Mouse (Mus musculus): ENCODE data around the gene Lef1. TPM values are rescaled to one million over a fixed set of nuclear protein-coding genes. Genes with fewer than 3 reads are reported as not detected.

The Lef1 gene
- polyA plus RNA-seq, 1 experiment = 4.3 TPM

DNA sequence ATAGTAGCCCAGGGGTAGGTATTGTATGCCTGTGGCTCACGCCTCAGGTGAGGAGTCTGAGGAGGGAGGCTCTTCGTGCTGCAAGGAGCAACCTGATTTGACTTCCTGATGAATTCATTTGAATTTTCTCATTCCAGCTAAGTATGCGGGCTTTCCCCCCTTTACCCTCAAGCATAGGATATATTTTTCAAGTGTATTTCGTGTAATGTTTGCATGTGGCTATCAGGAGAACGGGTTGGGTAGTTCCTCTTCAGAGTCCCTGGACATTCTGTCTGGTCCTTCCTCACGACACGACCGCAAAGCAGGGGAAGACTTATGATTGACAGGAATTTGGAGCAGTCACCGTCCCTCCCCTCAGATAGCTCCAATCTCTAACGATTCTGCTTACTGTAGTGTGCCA, 9.2 kb downstream of the Lef1 start:
- no peak overlapping the region for H3K4me3 ChIP-seq (replicated peaks; ENCODE audit: control insufficient read depth, low read depth, low read length)
- TF ChIP-seq CTCF (IDR thresholded peaks at IDR 0.05; ENCODE audit: control insufficient read depth, insufficient read depth, low read length) (no peak), POLR2A (IDR thresholded peaks at IDR 0.05; ENCODE audit: borderline replicate concordance, control insufficient read depth, low read depth, low read length) (no peak)
- H3K27ac ChIP-seq (ENCODE audit: control insufficient read depth, insufficient read depth, low read depth, low read length, poor library complexity) = no peak overlapping the region
- WGBS = 68% methylated on average over 10 of the region's 10 CpGs
- H3K4me1 ChIP-seq (ENCODE audit: control insufficient read depth, insufficient read depth, low read length) = no peaks in the 10 kb centered on the region

DNA sequence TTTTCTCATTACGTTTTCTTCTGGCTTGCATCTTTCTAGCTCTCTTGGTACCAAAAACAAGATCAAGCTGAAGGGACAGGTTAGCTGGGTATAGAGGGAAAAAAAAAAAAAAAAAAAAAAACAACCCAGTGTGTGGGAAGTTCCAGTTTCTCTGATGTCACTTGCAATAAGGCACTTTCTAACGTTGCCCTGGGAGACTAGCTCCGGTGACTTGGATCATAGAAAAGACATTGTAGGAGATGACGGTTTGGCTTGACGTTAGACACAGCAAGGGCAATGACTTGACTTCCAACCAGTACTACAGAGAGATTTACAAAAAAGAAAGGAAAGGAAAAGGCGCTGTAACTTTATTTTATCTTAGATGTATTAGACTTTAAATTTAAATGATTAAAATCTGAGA, 13.2 kb downstream of the Lef1 start:
- Histone ChIP-seq H3K4me3 (replicated peaks; ENCODE audit: control insufficient read depth, low read depth, low read length) (no peak overlapping the region), H3K4me1 (ENCODE audit: control insufficient read depth, insufficient read depth, low read length) (no peaks in the 10 kb centered on the region), H3K27ac (ENCODE audit: control insufficient read depth, insufficient read depth, low read depth, low read length, poor library complexity) (no peak overlapping the region)
- WGBS = 90% methylated on average over 6 of the region's 6 CpGs
- no peak for TF ChIP-seq POLR2A (IDR thresholded peaks at IDR 0.05; ENCODE audit: borderline replicate concordance, control insufficient read depth, low read depth, low read length)
- TF ChIP-seq CTCF (IDR thresholded peaks at IDR 0.05; ENCODE audit: control insufficient read depth, insufficient read depth, low read length) = no peak

DNA sequence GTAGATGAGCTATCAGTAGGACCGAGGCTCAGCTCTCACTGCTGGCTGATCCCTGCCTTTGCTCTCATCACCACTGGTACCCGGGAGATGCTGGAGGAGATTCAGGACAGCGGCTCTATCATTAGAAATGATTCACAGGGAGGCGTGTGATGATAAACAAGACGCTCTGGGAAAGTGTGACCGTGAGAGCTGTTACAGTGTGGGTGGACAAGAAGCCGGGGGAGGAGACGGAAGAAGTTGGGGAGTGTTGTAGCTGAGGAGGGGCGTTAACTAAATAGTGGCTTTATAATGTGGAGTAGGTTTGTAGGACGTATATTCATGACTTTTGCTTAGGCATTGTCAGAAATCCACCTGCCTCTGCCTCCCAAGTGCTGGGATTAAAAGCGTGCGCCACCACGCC, 15.6 kb downstream of the Lef1 start:
- 84% methylated on average over 13 of the region's 13 CpGs for WGBS
- H3K4me1 ChIP-seq (ENCODE audit: control insufficient read depth, insufficient read depth, low read length) = no peaks in the 10 kb centered on the region
- no peak overlapping the region for H3K27ac ChIP-seq (ENCODE audit: control insufficient read depth, insufficient read depth, low read depth, low read length, poor library complexity)
- H3K4me3 ChIP-seq (replicated peaks; ENCODE audit: control insufficient read depth, low read depth, low read length) = no peak overlapping the region
- TF ChIP-seq CTCF (IDR thresholded peaks at IDR 0.05; ENCODE audit: control insufficient read depth, insufficient read depth, low read length) = no peak
- TF ChIP-seq POLR2A (IDR thresholded peaks at IDR 0.05; ENCODE audit: borderline replicate concordance, control insufficient read depth, low read depth, low read length) = no peak

DNA sequence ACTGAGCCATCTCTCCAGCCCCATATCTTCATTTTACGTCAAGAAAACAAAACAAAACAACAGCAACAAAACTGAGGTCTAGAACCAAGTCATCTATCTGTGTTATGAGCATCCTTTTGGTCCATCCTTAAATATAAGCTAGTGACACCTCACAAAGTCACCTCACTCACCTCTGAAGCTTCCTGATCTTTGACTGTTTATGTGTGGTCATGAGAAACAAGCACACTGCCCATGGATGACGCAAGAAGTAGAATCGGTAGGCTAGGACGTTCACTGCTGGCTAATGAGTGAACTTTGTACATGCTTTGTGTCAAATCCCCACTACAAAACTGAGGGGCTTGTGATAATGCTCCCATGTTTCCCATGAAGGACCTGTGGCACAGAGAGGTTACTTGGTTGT, 16.2 kb downstream of the Lef1 start:
- Histone ChIP-seq H3K4me1 (ENCODE audit: control insufficient read depth, insufficient read depth, low read length) (no peaks in the 10 kb centered on the region), H3K27ac (ENCODE audit: control insufficient read depth, insufficient read depth, low read depth, low read length, poor library complexity) (no peak overlapping the region), H3K4me3 (replicated peaks; ENCODE audit: control insufficient read depth, low read depth, low read length) (no peak overlapping the region)
- TF ChIP-seq POLR2A (IDR thresholded peaks at IDR 0.05; ENCODE audit: borderline replicate concordance, control insufficient read depth, low read depth, low read length) (no peak), CTCF (IDR thresholded peaks at IDR 0.05; ENCODE audit: control insufficient read depth, insufficient read depth, low read length) (no peak)
- 84% methylated on average over 4 of the region's 4 CpGs for WGBS

DNA sequence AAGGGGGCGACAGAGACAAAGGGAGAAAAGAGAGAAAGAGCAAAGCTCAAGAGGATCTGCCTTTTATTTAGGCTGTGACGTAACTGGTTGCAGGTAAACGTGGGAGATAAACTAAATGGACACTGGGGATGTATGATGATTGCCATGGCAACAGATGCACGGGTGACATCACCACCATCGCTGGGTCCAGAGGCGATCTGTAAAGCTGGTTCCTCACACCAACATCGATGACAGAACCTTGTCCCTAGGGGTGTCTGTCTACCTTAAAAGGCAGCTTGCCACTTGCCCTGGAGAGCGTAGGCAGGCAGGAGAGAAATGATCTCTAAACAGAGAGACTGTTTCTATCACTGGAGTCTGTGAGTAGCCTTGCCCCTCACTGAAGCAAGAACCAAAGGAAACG, 23.7 kb downstream of the Lef1 start:
- WGBS = 79% methylated on average over 9 of the region's 9 CpGs
- no peaks in the 10 kb centered on the region for H3K4me1 ChIP-seq (ENCODE audit: control insufficient read depth, insufficient read depth, low read length)
- TF ChIP-seq POLR2A (IDR thresholded peaks at IDR 0.05; ENCODE audit: borderline replicate concordance, control insufficient read depth, low read depth, low read length) (no peak), CTCF (IDR thresholded peaks at IDR 0.05; ENCODE audit: control insufficient read depth, insufficient read depth, low read length) (no peak)
- no peak overlapping the region for H3K4me3 ChIP-seq (replicated peaks; ENCODE audit: control insufficient read depth, low read depth, low read length)
- no peak overlapping the region for H3K27ac ChIP-seq (ENCODE audit: control insufficient read depth, insufficient read depth, low read depth, low read length, poor library complexity)

DNA sequence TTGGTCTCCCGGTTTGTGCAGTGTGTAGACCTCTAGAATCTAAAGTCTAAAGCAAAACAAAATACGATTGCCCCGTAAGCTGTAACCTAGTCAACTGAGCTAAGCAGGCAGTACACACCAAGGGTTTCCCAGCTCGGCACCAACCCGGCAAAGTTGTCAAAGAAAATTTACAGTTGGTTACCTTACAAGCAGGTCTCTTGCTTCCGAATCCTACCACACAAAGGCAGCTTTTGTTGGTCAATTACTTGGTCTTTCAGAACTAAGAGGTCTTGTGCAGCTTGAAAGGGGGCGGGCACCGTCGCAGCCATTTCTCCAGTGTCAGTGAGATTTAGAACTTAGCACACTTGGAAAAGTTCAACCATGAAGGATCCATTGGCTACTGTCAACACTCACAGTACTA, 25.2 kb downstream of the Lef1 start:
- H3K27ac ChIP-seq (ENCODE audit: control insufficient read depth, insufficient read depth, low read depth, low read length, poor library complexity) = no peak overlapping the region
- TF ChIP-seq CTCF (IDR thresholded peaks at IDR 0.05; ENCODE audit: control insufficient read depth, insufficient read depth, low read length) = no peak
- no peak overlapping the region for H3K4me3 ChIP-seq (replicated peaks; ENCODE audit: control insufficient read depth, low read depth, low read length)
- no peaks in the 10 kb centered on the region; the same call in 1 of the 2 replicates for H3K4me1 ChIP-seq (ENCODE audit: control insufficient read depth, insufficient read depth, low read length)
- 82% methylated on average over 9 of the region's 9 CpGs for WGBS

DNA sequence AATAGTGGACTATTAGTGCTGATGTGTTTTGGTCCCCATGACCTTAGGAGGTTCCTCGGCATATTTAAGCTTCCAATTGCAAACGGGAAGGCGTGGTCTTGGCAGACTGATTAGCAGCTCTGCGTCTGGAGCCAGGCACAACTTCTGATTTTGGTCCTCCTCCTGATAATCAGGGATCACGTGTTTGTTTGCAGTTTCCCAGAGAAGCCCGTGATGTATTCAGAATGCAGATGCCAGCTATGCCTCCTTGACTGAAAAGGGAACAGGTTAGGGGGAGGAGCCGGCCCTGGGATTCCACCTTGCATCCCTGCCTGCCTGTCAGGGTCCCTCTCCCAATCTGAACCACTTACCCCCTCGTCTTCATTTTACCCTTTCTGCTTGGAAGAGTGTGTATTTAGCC, 26.2 kb downstream of the Lef1 start:
- Histone ChIP-seq H3K27ac (ENCODE audit: control insufficient read depth, insufficient read depth, low read depth, low read length, poor library complexity) (no peak overlapping the region), H3K4me3 (replicated peaks; ENCODE audit: control insufficient read depth, low read depth, low read length) (no peak overlapping the region), H3K4me1 (ENCODE audit: control insufficient read depth, insufficient read depth, low read length) (no peaks in the 10 kb centered on the region; the same call in 1 of the 2 replicates)
- TF ChIP-seq CTCF (IDR thresholded peaks at IDR 0.05; ENCODE audit: control insufficient read depth, insufficient read depth, low read length) = no peak
- no peak for TF ChIP-seq POLR2A (IDR thresholded peaks at IDR 0.05; ENCODE audit: borderline replicate concordance, control insufficient read depth, low read depth, low read length)
- 61% methylated on average over 8 of the region's 8 CpGs for WGBS

DNA sequence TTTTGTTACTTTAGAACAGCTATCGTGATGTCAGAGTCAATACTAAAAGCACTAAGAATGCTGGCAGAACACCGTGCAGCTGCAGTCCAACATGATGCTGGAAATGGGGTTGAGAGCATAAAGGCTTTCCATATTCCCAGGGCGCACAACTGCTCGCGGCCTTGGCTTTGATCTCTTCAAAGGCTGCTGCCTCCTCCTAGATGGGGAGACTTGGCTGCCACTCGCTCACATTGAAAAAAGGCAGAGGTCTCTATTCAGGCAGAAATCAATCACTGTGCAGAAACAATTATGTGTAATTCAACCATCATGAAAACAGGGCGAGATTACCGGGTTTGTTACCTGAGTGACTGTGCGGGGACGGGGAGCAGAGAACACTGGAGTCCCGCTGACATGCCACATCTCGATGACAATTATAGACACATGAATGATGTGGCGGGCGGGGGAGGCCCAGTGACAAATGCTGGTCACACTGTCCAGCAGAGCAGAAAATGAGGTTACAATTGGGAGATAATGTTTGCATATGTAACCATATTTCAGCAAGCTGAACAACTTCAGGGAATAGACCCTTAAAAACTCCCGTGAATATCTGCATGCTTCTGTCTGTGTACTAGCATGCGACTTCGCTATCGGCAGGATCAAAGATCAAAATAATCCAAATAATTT, 27.0 kb downstream of the Lef1 start:
- WGBS = 81% methylated on average over 18 of the region's 18 CpGs
- no peaks in the 10 kb centered on the region; the same call in 1 of the 2 replicates for H3K4me1 ChIP-seq (ENCODE audit: control insufficient read depth, insufficient read depth, low read length)
- H3K4me3 ChIP-seq (replicated peaks; ENCODE audit: control insufficient read depth, low read depth, low read length) = no peak overlapping the region
- TF ChIP-seq CTCF (IDR thresholded peaks at IDR 0.05; ENCODE audit: control insufficient read depth, insufficient read depth, low read length) (no peak), POLR2A (IDR thresholded peaks at IDR 0.05; ENCODE audit: borderline replicate concordance, control insufficient read depth, low read depth, low read length) (no peak)
- no peak overlapping the region for H3K27ac ChIP-seq (ENCODE audit: control insufficient read depth, insufficient read depth, low read depth, low read length, poor library complexity)

DNA sequence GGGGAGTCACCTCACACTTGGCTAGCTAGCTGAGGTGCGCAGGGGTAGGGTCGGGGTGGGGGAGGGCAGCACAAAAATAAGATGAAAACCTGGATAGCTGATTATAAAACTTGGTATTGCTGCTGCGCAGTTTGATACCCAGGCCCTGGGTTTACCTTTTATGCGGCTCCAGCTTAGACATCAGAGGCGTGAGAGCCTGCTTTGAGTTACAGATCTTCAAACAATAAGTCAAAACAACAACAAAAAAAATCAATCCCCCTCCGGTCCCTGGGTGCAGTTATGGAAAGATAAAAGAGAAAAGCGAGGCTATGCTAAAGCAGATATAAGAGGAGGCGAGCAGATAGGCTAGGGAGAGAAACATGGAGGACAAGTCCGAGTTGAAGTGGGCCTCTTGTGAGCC, 28.0 kb downstream of the Lef1 start:
- 79% methylated on average over 9 of the region's 9 CpGs for whole genome bisulfite sequencing
- TF ChIP-seq POLR2A (IDR thresholded peaks at IDR 0.05; ENCODE audit: borderline replicate concordance, control insufficient read depth, low read depth, low read length) (no peak), CTCF (IDR thresholded peaks at IDR 0.05; ENCODE audit: control insufficient read depth, insufficient read depth, low read length) (no peak)
- H3K27ac ChIP-seq (ENCODE audit: control insufficient read depth, insufficient read depth, low read depth, low read length, poor library complexity) = no peak overlapping the region
- H3K4me1 ChIP-seq (ENCODE audit: control insufficient read depth, insufficient read depth, low read length) = no peaks in the 10 kb centered on the region; the same call in 1 of the 2 replicates
- no peak overlapping the region for H3K4me3 ChIP-seq (replicated peaks; ENCODE audit: control insufficient read depth, low read depth, low read length)
